Mouse (Mus musculus) thymus, adult 2 months (tissue): ENCODE results near the gene Stx5a.
"Not testable (repeated sequence)": the region's sequence is repeated elsewhere in the genome, so short reads cannot be mapped to it uniquely, and the experiment has no call there.

Experiments used
- CTCF ChIP-seq: fragments of 200-500 bp; IDR thresholded peaks from 2 replicates; pipeline ENCODE4 v1.5.1; 2012; ENCODE audit warnings: mild to moderate bottlenecking, control low read depth, low read length, moderate library complexity, borderline replicate concordance; ENCODE audit not compliant: control insufficient read depth, poor library complexity, insufficient read depth; ENCODE audit errors: extremely low read depth
- POLR2A ChIP-seq: fragments of 200-500 bp; IDR thresholded peaks from 2 replicates; pipeline ENCODE4 v1.6.1; 2012; ENCODE audit warnings: mild to moderate bottlenecking, low read length, control low read depth, moderate library complexity; ENCODE audit not compliant: control insufficient read depth, poor library complexity, insufficient read depth; ENCODE audit errors: extremely low read depth

GRCm38 (mm10) chr19:8728335-8729099, 12.7 kb upstream of the Stx5a start:
- TF ChIP-seq CTCF, POLR2A: not testable (repeated sequence)
